Mouse (Mus musculus) CH12.LX (cell line): ENCODE results near the gene Rnd1. TPM values are rescaled to one million over a fixed set of nuclear protein-coding genes. Genes with fewer than 3 reads are reported as not detected.
A peak's percentile ranks its signal among the peaks of the same experiment; 100 is the strongest.

Source experiments
- DNase-seq: peaks from one replicate; pipeline ENCODE4 v3.0.0-alpha.2; 2013; ENCODE audit errors: extremely low read depth
- H3K27ac ChIP-seq: 2 replicates; pipeline ENCODE4 v1.5.1; 2012; ENCODE audit warnings: low read depth, mild to moderate bottlenecking, control low read depth, moderate library complexity; ENCODE audit not compliant: insufficient read depth
- H3K27me3 ChIP-seq: replicated peaks from 2 replicates; pipeline ENCODE3; 2012; ENCODE audit warnings: inconsistent platforms
- H3K36me3 ChIP-seq, 2 experiments: replicated peaks in 1 of 2; 2 replicates each; pipeline versions ENCODE3 to v1.6.1; 2012; ENCODE audit warnings: inconsistent platforms in 1 of 2, low read length in 1 of 2, mild to moderate bottlenecking in 1 of 2, mixed read lengths in 1 of 2, moderate library complexity in 1 of 2; ENCODE audit not compliant: control insufficient read depth in 1 of 2, insufficient read depth in 1 of 2
- H3K4me1 ChIP-seq, 2 experiments: 2 replicates each; pipeline ENCODE4 v1.6.1; 2012; ENCODE audit warnings: inconsistent platforms in 1 of 2, moderate library complexity in 1 of 2; ENCODE audit not compliant: insufficient read depth in 2 of 2, control insufficient read depth in 1 of 2
- H3K4me2 ChIP-seq: 2 replicates; pipeline ENCODE4 v1.6.1; 2012; ENCODE audit warnings: low read depth, mild to moderate bottlenecking, control low read depth; ENCODE audit not compliant: poor library complexity, insufficient read depth, severe bottlenecking
- H3K4me3 ChIP-seq, 3 experiments: fragments of 150-350 bp in 1 of 3; sonication (generic) in 1 of 3; replicated peaks in 1 of 3; 2 replicates each; pipeline versions ENCODE3 to v1.5.1; 2011 to 2012; ENCODE audit warnings: low read depth in 2 of 3, low read length in 2 of 3, mild to moderate bottlenecking in 2 of 3, moderate library complexity in 2 of 3, control low read depth in 1 of 3, improper control_type of control experiment in 1 of 3, inconsistent platforms in 1 of 3, mixed read lengths in 1 of 3; ENCODE audit not compliant: poor library complexity in 1 of 3
- H3K79me2 ChIP-seq: replicated peaks from 2 replicates; pipeline ENCODE4 v1.6.1; 2012; ENCODE audit warnings: mild to moderate bottlenecking, moderate library complexity; ENCODE audit not compliant: control insufficient read depth, poor library complexity, insufficient read depth, severe bottlenecking; ENCODE audit errors: extremely low read depth
- H3K9ac ChIP-seq: 2 replicates; pipeline ENCODE4 v1.6.1; 2012; ENCODE audit warnings: low read depth, mild to moderate bottlenecking, control low read depth, moderate library complexity; ENCODE audit not compliant: insufficient read depth
- H3K9me3 ChIP-seq: replicated peaks from 2 replicates; pipeline ENCODE3; 2012; ENCODE audit warnings: low read length, inconsistent platforms, mixed read lengths
- CHD2 ChIP-seq: IDR thresholded peaks from 2 replicates; pipeline ENCODE4 v1.6.1; 2011; ENCODE audit warnings: low read length, improper control_type of control experiment
- CTCF ChIP-seq, 2 experiments: IDR thresholded peaks in 1 of 2; conservative IDR thresholded peaks in 1 of 2; 2 replicates each; pipeline ENCODE4 v1.5.1; 2011 to 2012; ENCODE audit warnings: low read depth in 2 of 2, low read length in 2 of 2, improper control_type of control experiment in 1 of 2, inconsistent platforms in 1 of 2, mild to moderate bottlenecking in 1 of 2, moderate library complexity in 1 of 2
- E2F4 ChIP-seq: IDR thresholded peaks from 2 replicates; pipeline ENCODE4 v1.6.1; 2011; ENCODE audit warnings: low read depth, low read length, improper control_type of control experiment; ENCODE audit not compliant: insufficient replicate concordance
- GABPA ChIP-seq: IDR thresholded peaks from 2 replicates; pipeline ENCODE4 v1.6.1; 2012; ENCODE audit warnings: low read depth, low read length, improper control_type of control experiment, inconsistent platforms; ENCODE audit not compliant: insufficient replicate concordance
- HCFC1 ChIP-seq: IDR thresholded peaks from 2 replicates; pipeline ENCODE4 v1.6.1; 2012; ENCODE audit warnings: low read depth, mild to moderate bottlenecking, inconsistent platforms, low read length, improper control_type of control experiment
- IRF4 ChIP-seq: IDR thresholded peaks from 2 replicates; pipeline ENCODE4 v1.6.1; 2014; ENCODE audit warnings: low read depth, mild to moderate bottlenecking, inconsistent platforms, low read length, improper control_type of control experiment
- JUN ChIP-seq: IDR thresholded peaks from 2 replicates; pipeline ENCODE4 v1.6.1; 2011; ENCODE audit warnings: low read depth, mild to moderate bottlenecking, low read length, improper control_type of control experiment, moderate library complexity; ENCODE audit not compliant: insufficient read depth
- JUND ChIP-seq: conservative IDR thresholded peaks from 2 replicates; pipeline ENCODE4 v1.6.1; 2011; ENCODE audit warnings: low read depth, low read length, improper control_type of control experiment
- KAT2A ChIP-seq: IDR thresholded peaks from 2 replicates; pipeline ENCODE4 v1.6.1; 2012; ENCODE audit warnings: low read length, improper control_type of control experiment, inconsistent platforms; ENCODE audit not compliant: insufficient replicate concordance
- MAFK ChIP-seq: IDR thresholded peaks from 2 replicates; pipeline ENCODE4 v1.6.1; 2011; ENCODE audit warnings: low read length, improper control_type of control experiment; ENCODE audit not compliant: insufficient replicate concordance
- MYC ChIP-seq: IDR thresholded peaks from 2 replicates; pipeline ENCODE4 v1.6.1; 2011; ENCODE audit warnings: low read depth, mild to moderate bottlenecking, improper control_type of control experiment, low read length
- PAX5 ChIP-seq: IDR thresholded peaks from 2 replicates; pipeline ENCODE4 v1.6.1; 2012; ENCODE audit warnings: low read length, inconsistent platforms, mixed read lengths
- RCOR1 ChIP-seq: conservative IDR thresholded peaks from 2 replicates; pipeline ENCODE4 v1.6.1; 2012; ENCODE audit warnings: low read depth, mild to moderate bottlenecking, inconsistent platforms, low read length, improper control_type of control experiment
- SIN3A ChIP-seq: IDR thresholded peaks from 2 replicates; pipeline ENCODE4 v1.6.1; 2012; ENCODE audit warnings: low read length, improper control_type of control experiment, inconsistent platforms
- SMC3 ChIP-seq: IDR thresholded peaks from 2 replicates; pipeline ENCODE4 v1.6.1; 2011; ENCODE audit warnings: low read depth, low read length, improper control_type of control experiment
- TBP ChIP-seq: conservative IDR thresholded peaks from 2 replicates; pipeline ENCODE4 v1.6.1; 2011; ENCODE audit warnings: low read depth, low read length, improper control_type of control experiment
- ZC3H11A ChIP-seq: IDR thresholded peaks from 2 replicates; pipeline ENCODE4 v1.6.1; 2012; ENCODE audit warnings: low read depth, mild to moderate bottlenecking, inconsistent platforms, low read length, improper control_type of control experiment
- ZNF384 ChIP-seq: IDR thresholded peaks from 2 replicates; pipeline ENCODE4 v1.6.1; 2012; ENCODE audit warnings: low read depth, low read length, improper control_type of control experiment, inconsistent platforms
- dilution Hi-C: fragments of 300-500 bp; cut with MboI; formaldehyde crosslinking; loops from 2 replicates; pipeline ENCODE4 v1.14.3; 2020; ENCODE audit warnings: low sequenced_read_pairs; ENCODE audit not compliant: extremely low pct_unique_long_range_greater_than_20kb, extremely low pct_ligation_motif_present
- in situ Hi-C: fragments of 300-500 bp; cut with MboI; formaldehyde crosslinking; loops from 3 replicates; pipeline ENCODE4 v1.14.3; 2019; ENCODE audit warnings: low sequenced_read_pairs, low pct_ligation_motif_present, low pct_unique_long_range_greater_than_20kb, mixed read lengths
- polyA plus RNA-seq: library from polyadenylated mRNA; unstranded; fragments of >175 nt; gene quantifications from 2 replicates; pipeline ENCODE4 v1.2.1, GENCODE M21; 2012; ENCODE audit warnings: low read depth; ENCODE audit not compliant: insufficient read length
- total RNA-seq, 2 experiments: library from RNA; depleted of rRNA; stranded (reverse); fragments of 300-350 nt in 1 of 2; fragments of >200 nt in 1 of 2; gene quantifications; 2 replicates each; pipeline ENCODE4 v1.2.3; 2012 to 2014

Gene Rnd1
- total and polyA plus RNA-seq, 3 experiments, result 6.0 to 9.4 (median 6.3) TPM

DNA sequence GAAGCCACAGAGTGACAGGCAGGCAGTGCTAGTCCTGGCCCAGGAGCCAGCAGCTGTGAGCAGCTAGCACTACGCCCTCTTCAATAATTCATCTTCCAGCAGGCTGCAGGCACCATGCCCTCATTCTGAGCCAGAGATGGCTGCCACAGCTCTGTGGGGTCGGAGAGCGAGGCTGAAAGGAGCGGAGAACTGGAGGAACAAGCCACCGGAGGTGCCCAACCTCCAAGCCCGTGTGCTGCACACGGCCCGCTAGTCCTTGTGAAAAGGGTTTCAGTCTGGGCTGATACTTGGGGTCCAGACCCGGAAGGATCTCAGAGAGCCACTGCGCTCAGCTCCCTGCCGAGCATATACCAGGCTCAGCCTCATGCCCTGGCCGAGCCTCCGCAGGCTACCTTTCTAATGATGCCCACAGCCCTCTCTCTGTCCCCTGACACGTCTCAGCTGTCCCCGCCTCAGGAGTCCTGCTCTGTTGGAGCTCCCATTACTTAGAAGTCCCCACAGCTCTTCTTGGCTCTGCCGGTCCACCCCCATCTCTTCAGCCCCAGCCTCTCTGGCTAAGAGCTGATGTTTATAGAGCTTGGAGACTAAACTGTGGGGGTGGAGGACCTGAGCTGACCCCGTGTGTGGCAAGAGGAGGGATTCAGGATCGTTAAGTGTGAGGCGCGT is 48.5 kb downstream of the Rnd1 start:
- dilution Hi-C loops, result no loop called here
- TF ChIP-seq IRF4, result no peak
- no peak for TF ChIP-seq RCOR1
- TF ChIP-seq KAT2A, result no peak
- no peak for TF ChIP-seq CHD2
- no peak for TF ChIP-seq MYC
- TF ChIP-seq TBP, result no peak
- TF ChIP-seq JUN, result no peak
- TF ChIP-seq JUND, result no peak
- TF ChIP-seq SMC3, result no peak
- no peak for TF ChIP-seq PAX5
- TF ChIP-seq ZC3H11A, result no peak
- no peak for TF ChIP-seq ZNF384
- no peak for TF ChIP-seq SIN3A
- TF ChIP-seq GABPA, result no peak
- no peak for TF ChIP-seq E2F4
- TF ChIP-seq MAFK, result no peak
- TF ChIP-seq, all 38 proteins: peak for 0
- Histone ChIP-seq H3K4me2 (no peak overlapping the region), H3K4me1 (peaks cover 12 to 33% of the 10 kb centered on the region in 2 experiments), H3K27me3 (peaks cover 95% of the 10 kb centered on the region), H3K9ac (no peak overlapping the region), H3K79me2 (no peaks in the 10 kb centered on the region; the same call in 1 of the 2 replicates), H3K4me3 (no peak overlapping the region), H3K9me3 (peaks cover 9% of the 10 kb centered on the region), H3K36me3 (no peaks in the 10 kb centered on the region), H3K27ac (no peak overlapping the region)
- DNase-seq, result no peak
- in situ Hi-C loops, result no loop called here

DNA sequence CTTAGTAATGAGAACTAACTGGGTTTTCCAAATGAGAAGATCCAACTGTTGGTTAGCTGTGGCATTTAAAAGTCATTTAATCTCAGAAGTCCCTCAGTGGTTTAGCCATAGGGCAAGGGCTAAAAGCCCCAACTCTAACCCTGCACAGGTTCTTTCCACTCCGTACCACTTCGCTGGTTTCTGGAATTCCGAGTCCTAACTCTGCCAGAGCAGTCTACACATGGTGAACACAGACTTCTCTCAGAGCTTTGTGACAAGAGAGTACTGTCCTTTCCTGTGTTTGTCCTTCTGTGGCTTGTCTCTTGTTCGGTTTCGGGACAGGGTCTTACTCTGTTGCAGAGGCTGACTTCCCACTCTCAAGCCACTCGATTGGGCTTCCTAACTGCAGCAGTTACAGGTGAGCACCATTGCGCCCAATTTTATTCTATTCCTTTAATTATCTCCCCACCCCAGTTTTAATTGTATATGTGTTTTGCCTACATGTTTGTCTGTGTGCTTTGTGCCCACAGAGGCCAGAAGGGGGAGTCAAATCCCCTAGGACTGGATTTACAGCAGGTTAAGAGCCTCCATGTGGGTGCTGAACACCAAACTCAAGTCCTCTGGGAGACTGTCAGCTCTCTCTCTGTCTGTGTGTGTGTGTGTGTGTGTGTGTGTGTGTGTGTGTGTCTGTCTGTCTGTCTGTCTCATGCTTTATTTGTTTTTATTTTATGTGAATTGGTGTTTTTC is 50.6 kb downstream of the Rnd1 start:
- peaks cover 9% of the 10 kb centered on the region for H3K9me3 ChIP-seq
- in situ Hi-C loops (no loop called here), dilution Hi-C loops (no loop called here)
- no peaks in the 10 kb centered on the region; the same call in 1 of the 2 replicates for H3K79me2 ChIP-seq
- H3K9ac ChIP-seq, result no peak overlapping the region
- H3K27ac ChIP-seq, result no peak overlapping the region
- H3K4me2 ChIP-seq, result no peak overlapping the region
- H3K4me1 ChIP-seq, result peaks cover 6 to 12% of the 10 kb centered on the region in 2 experiments
- no peak overlapping the region for H3K4me3 ChIP-seq
- TF ChIP-seq HCFC1 (no peak), CTCF (conservative IDR thresholded peaks at IDR 0.05 in 1 of 2, IDR thresholded peaks at IDR 0.05 in 1 of 2; ENCODE audit: low read depth in 2 of 2, low read length in 2 of 2) (peak in 1 of 2 experiments; percentile 20; a peak in 2 of 4 replicates)
- H3K36me3 ChIP-seq, result no peaks in the 10 kb centered on the region
- DNase-seq, result no peak
- peaks cover 92% of the 10 kb centered on the region for H3K27me3 ChIP-seq
